Mouse (Mus musculus): ENCODE data around the gene Nkain4. TPM values are rescaled to one million over a fixed set of nuclear protein-coding genes. Genes with fewer than 3 reads are reported as not detected.

Nkain4 gene
- not detected in 2 replicates for polyA plus RNA-seq (2012)

GRCm38 (mm10) chr2:180954061-180955047 is at the start of gene Nkain4:
Nkain4 (minus strand) TSS chr2:180954699.
- no peak for TF ChIP-seq GATA1 (IDR thresholded peaks at IDR 0.05; ENCODE audit: low read length)

DNA sequence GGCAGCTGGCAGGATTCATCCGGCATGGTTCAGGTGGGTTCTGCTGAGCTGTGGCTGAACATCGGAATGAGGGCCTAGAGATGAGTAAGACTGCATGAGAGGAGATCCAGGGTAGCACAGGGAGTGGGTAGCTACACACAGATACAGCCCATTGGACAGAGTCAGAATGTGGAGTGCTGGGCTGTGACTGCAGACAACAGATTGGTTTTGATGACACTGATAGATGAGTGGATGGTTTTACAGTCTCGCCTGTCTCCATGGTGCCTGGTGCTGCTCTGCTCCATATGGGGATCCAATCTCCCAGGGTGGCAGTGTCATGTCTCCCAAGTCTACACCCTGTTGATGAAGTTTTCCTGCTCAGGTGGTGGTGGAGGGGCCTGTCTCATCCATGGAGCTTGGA is 42.4 kb upstream of the Nkain4 start:
- TF ChIP-seq GATA1 (IDR thresholded peaks at IDR 0.05; ENCODE audit: low read length) = no peak

DNA sequence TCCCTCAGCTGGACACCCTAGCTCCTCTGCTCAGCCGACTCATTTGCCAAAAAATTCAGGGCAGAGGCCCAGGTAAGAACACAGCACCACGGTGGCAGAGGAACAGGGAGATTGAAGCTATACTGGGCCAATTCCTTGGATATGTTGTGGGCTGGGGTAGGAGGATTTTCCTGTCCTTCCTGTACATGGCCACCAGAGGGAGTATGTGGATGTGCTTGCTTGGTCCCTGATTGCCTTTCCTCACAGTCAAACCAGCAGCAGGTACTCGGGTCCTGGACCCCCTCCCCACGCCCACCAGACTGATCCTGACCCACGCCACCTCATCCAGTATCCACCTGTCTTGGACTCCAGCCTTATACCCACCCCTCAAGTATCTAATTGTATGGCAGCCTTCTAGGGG is 41.9 kb upstream of the Nkain4 start:
- TF ChIP-seq GATA1 (IDR thresholded peaks at IDR 0.05; ENCODE audit: low read length) = no peak

GRCm38 (mm10) chr2:180995457-180995856 is 41.0 kb upstream of the Nkain4 start:
- TF ChIP-seq GATA1 (IDR thresholded peaks at IDR 0.05; ENCODE audit: low read length) = no peak

DNA sequence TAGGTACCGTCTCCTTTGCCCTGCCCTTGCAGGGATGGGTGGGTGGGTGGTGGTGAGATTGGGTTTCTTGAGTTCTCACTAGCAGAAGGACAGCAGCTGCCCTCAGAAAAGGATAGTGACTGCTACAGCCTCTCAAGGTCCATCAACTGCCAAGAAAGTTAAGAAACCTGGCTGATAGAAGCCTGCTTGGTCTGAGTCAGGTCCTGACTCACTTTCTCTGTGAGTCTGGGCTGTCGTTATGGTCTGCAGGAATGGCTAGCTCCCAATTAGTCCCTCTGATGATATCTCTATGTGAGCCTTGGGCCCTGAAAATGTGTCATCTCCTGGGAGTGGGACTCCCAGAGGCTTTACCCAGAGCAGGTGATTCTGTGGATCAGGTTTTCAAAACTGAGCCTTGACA is 39.9 kb upstream of the Nkain4 start:
- TF ChIP-seq GATA1 (IDR thresholded peaks at IDR 0.05; ENCODE audit: low read length) = no peak

DNA sequence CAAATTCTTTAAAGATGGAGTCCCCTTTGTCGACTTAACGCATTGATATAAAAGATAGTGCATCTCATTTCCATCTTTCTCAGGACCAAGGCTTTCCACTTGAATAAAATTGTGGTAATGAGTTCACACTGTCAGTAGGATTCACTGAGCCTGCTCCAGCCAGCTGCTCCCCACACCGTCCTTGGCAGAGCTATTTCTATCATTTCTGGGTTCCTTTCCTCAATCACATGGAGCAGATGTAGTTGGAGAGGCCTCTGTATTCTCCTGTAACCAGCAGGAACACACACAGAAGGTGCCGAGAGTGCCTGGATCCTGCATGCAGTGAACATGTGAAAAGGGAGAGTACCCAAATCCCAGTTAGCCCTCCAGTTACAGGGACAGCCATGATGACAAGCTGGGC is 35.8 kb upstream of the Nkain4 start:
- TF ChIP-seq GATA1 (IDR thresholded peaks at IDR 0.05; ENCODE audit: low read length) = no peak

DNA sequence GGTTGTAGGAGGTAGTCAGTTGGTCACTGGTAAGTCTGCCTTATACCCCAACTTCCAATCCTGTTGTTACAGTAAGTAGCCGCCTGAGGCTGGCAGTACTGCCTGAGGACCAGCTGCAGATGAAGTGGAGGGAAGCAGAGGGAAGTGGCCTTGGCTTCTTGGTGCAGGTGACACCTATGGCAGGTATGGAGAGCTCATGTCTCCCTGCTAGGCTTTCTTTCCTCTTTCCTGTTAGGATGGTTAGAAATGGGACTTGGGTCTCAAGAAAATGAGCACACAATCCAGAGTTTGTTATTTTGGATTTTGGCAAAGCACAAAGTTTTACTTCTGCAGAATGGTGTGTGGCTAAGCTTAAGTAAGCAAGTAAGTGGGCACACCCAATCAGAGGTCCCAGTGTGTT is 34.4 kb upstream of the Nkain4 start:
- no peak for TF ChIP-seq GATA1 (IDR thresholded peaks at IDR 0.05; ENCODE audit: low read length)

DNA sequence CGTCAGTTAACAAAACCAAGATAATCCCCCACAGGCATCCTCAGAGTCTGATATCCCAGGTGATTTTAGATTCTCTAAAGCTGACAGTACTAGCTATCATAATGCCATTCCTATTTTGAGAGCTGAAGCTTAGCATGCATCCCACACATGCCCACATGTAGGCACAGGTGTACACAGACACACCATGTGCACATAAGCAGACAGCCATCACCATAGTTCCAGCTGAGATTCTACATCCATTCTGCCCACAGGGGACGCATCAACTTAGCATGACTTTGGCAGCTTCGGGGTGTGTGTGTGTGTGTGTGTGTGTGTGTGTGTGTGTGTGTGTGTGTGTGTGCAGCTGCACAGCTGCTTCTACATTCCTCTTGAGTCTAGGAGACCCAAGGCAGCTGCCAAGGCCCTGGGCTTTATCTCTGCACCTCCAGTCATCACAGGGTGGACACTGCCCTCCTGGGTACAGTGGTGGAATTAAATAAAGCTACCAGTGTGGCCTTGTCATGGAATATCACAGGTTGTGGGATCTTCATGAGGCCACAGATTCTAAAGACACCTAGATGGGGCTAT is 33.9 kb upstream of the Nkain4 start:
- TF ChIP-seq GATA1 (IDR thresholded peaks at IDR 0.05; ENCODE audit: low read length) = no peak

DNA sequence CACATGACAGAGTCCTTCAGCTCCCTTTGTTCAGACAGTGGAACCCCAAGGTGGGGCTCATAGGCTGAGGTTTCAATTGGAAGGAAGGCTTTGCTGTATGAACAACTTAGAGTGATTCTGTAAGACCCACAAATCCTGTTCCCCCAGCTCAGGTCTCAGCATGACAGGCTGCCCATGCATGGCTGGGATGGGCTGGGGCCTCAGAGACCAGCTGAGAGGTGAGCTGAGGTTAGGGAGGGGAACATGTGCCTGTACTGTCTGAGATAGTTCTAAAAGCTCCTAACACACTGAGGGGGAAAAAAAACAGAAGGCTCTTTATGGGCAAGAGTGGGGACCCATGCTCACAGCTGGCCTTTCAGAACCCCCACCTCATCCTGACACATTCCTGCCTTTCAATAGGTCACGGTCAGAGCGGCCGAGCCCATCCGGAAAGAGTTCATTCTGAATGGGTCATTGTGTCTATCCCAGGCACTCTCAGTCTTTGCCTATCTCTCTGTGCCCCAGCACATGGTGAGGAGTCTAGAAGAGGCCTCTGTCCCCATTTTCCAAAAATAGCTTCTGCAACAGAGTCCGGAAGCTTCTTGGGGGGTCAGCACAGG is 33.0 kb upstream of the Nkain4 start:
- TF ChIP-seq GATA1 (IDR thresholded peaks at IDR 0.05; ENCODE audit: low read length) = no peak

- no peak for TF ChIP-seq GATA1 (IDR thresholded peaks at IDR 0.05; ENCODE audit: low read length)
These were observed 32.5 kb upstream of the Nkain4 start for GRCm38 (mm10) chr2:180987001-180987400.

DNA sequence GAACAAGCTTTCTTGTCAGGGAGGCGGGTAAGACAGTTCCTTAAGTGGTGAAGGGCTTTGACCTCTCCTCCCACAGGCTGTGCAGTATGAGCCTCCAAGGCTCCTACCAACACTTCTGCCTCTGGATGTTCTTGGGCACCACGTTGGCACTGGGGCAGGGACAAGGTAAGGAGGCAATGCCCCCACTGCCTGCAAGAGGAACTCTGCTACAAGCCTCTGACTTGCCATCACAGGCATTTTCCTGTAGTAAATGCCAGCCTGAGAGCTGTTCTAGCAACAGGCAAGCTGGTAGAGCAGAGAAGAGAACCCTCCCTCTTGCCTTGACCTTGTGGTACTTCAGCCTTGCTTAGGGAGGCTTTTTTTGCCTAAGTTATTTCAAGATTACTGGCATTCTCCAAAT is 31.9 kb upstream of the Nkain4 start, which contains the start of gene Col20a1:
Col20a1 (plus strand) TSS at position 87 of the 400 bp plus-strand sequence.
- no peak for TF ChIP-seq GATA1 (IDR thresholded peaks at IDR 0.05; ENCODE audit: low read length)

DNA sequence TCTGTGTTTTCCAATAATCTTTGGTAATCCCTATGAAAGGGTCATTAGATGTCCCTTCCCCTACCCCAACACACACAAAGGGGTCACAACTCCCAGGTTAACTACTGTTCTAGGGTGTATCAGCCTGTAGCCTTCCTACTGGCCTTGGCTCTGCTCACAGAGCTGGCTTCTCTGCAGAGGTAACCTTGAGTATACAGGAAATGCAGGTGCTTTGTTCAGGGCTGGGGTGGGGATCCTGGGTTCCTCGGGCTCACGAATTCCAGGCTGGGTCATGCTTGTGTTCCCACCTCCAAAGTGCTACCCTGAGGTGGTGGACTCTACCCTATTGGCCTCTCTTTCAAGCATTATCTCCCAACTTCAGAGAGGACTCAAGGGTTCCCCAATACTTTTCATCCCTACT is 31.1 kb upstream of the Nkain4 start:
- TF ChIP-seq GATA1 (IDR thresholded peaks at IDR 0.05; ENCODE audit: low read length) = no peak

- TF ChIP-seq GATA1 (IDR thresholded peaks at IDR 0.05; ENCODE audit: low read length) = no peak
These were observed 26.6 kb upstream of the Nkain4 start for GRCm38 (mm10) chr2:180981133-180981532.

- no peak for TF ChIP-seq GATA1 (IDR thresholded peaks at IDR 0.05; ENCODE audit: low read length)
These were observed 12.7 kb upstream of the Nkain4 start, which contains the start of gene Arfgap1 for GRCm38 (mm10) chr2:180967010-180967763. Arfgap1 (plus strand) TSS chr2:180967225.

DNA sequence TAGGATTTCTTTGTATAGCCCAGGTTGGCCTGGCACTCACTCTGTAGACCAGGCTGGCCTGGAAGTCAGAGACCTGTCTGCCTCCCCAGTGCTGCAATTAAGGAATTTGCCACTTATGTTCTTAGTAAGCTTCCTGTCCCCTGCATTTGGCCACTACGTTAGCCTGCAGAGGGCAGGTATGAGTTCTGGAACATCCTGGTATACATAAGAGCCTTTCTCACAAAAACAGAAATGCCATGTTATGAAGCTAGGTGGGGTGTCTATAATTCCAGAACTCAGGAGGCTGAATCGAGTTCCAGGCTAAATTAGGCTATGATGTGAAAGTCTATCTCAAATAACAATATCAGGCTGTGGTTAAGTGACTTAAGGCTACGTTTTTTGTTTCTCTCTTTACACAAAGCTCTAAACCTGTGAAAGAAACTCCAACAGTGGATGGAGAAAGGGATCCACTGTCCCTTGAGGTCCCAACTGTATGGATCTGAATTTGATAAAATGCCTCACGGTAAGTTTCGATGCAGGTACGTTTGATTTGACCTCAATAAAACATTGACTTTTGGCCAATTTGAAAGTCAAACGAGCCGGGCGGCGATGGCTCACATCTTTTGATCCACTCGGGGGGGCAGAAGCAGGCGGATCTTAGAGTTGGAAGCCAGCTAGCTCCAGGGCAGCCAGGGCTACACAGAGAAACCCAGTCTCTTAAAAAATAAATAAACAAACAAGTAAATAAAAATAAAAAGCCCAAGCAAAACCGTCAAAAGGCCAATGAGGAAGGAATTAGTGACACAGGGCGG is 11.8 kb upstream of the Nkain4 start:
- TF ChIP-seq GATA1 (IDR thresholded peaks at IDR 0.05; ENCODE audit: low read length) = no peak
